Mouse (Mus musculus) neural tube, embryonic 11.5 days (tissue): ENCODE results near the gene Lrrc4c. TPM values are rescaled to one million over a fixed set of nuclear protein-coding genes. Genes with fewer than 3 reads are reported as not detected.

Experiments used
- ATAC-seq: fragments of 200-750 bp; cut with Nextera tagmentation; 2 replicates; pipeline ENCODE4 v1.8.0; 2017; ENCODE audit warnings: moderate number of reproducible peaks, mild to moderate bottlenecking, moderate TSS enrichment, moderate library complexity; ENCODE audit not compliant: insufficient read depth, low FRiP score, low TSS enrichment
- DNase-seq: peaks from one replicate; pipeline ENCODE4 v3.0.0-alpha.2; 2015; ENCODE audit warnings: low spot score
- H3K27ac ChIP-seq: fragments of 300-500 bp; sonication (generic); 2 replicates; pipeline ENCODE4 v1.5.1; 2014; ENCODE audit warnings: low read depth, mild to moderate bottlenecking, low read length
- H3K27me3 ChIP-seq: fragments of 300-500 bp; sonication (generic); 2 replicates; pipeline ENCODE4 v1.6.1; 2014; ENCODE audit warnings: mild to moderate bottlenecking, low read length, mixed read lengths; ENCODE audit not compliant: control insufficient read depth, insufficient read depth
- H3K36me3 ChIP-seq: fragments of 300-500 bp; sonication (generic); 2 replicates; pipeline ENCODE4 v1.6.1; 2014; ENCODE audit warnings: mild to moderate bottlenecking, low read length, moderate library complexity, mixed read lengths; ENCODE audit not compliant: control insufficient read depth, insufficient read depth
- H3K4me1 ChIP-seq: fragments of 300-500 bp; sonication (generic); 2 replicates; pipeline ENCODE4 v1.6.1; 2014; ENCODE audit warnings: low read length, mixed read lengths; ENCODE audit not compliant: control insufficient read depth, insufficient read depth
- H3K4me2 ChIP-seq: fragments of 300-500 bp; sonication (generic); 2 replicates; pipeline ENCODE4 v1.6.1; 2014; ENCODE audit warnings: low read depth, mild to moderate bottlenecking, moderate library complexity
- H3K4me3 ChIP-seq: fragments of 300-500 bp; sonication (generic); 2 replicates; pipeline ENCODE4 v1.5.1; 2014; ENCODE audit warnings: low read depth, low read length
- H3K9ac ChIP-seq: fragments of 300-500 bp; sonication (generic); 2 replicates; pipeline ENCODE4 v1.6.1; 2014; ENCODE audit warnings: mild to moderate bottlenecking, low read length
- H3K9me3 ChIP-seq: fragments of 300-500 bp; sonication (generic); 2 replicates; pipeline ENCODE4 v1.6.1; 2016; ENCODE audit warnings: low read length; ENCODE audit not compliant: control insufficient read depth
- WGBS: fragments of 180-500 bp; shearing (Covaris S2); extraction: QIAGEN DNeasy Blood & Tissue Kit; methylation state at CpG from one replicate; pipeline ENCODE4 v1.1.7; 2014; 5-methylcytosine and 5-hydroxymethylcytosine counted together
- polyA plus RNA-seq: library from polyadenylated mRNA; unstranded; fragments of >200 nt; fragmentation: Nextera tagmentation; extraction: Ambion mirVana; gene quantifications from 2 replicates; pipeline ENCODE4 v1.2.1, GENCODE M21; 2014

Lrrc4c gene
- polyA plus RNA-seq, 1 experiment from 2014 or later, result 4.5 TPM

DNA sequence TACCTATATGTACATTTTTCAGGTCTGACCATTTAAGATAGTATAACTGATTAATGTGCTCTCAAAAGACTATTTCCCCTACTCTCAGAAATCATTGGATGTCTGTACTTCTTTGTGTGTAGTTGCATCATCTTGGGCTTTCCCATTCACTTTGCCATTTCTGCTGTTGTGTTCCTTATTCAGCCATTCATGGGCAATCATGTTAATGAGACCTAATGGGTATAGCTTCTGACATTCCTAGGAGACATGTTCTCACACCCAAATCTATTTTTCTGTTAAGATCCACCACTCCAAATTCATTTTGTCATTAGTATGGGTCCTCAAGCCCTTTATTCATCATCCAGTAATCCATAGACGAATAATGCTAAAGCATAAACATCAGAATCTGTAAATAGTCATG is 1095.1 kb downstream of the Lrrc4c start:
- H3K27me3 ChIP-seq, result no peaks in the 10 kb centered on the region
- H3K9me3 ChIP-seq, result no peaks in the 10 kb centered on the region
- no peaks in the 10 kb centered on the region for H3K4me1 ChIP-seq
- ATAC-seq (no peak), DNase-seq (no peak)
- H3K9ac ChIP-seq, result no peak overlapping the region
- H3K4me3 ChIP-seq, result no peak overlapping the region
- no peak overlapping the region for H3K27ac ChIP-seq
- WGBS, result 83% methylated on average over 1 of the region's 1 CpGs
- no peaks in the 10 kb centered on the region for H3K36me3 ChIP-seq
- H3K4me2 ChIP-seq, result no peak overlapping the region

DNA sequence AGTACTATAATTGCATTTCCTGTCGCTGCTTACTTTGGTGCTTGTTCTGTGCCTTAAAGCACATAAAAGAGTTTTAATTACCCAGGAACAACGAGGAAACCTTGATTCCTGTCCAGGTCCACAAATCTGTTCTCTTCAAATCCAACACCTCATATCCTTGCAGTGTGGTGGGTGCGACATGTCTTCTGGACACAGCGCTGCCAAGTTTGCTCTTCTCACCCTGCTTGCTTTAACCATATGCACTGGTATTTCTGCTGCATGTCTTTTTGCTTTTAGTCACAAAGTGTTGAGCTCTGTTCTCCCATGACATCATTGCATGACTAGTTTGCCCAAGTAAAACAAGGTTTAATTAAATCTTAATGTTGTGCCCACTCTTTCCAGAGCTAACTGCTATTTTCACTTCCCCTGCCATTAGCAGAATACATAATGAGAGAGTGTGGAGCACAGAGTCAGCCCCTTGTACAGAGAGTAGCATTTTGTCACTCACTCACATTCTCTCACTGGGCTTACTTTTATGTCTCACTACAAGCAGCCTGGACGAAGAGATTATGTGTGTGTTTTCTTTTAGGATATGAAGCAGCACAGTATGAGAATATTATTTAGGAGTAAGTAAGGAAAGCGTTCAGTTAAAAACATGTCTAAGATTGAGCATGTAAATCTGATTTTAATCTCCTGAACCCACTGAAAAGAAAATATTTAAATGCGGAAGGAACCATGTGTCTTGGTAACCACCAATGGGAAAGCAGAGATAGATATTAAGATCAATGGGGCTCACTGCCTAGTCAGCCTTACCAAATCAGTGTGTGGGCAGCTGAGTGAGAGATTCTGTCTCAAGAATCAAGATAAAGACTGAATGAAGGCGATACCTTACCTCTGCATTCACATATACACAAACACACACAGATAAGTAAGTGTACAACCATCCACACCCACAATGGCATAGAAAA is 1096.7 kb downstream of the Lrrc4c start:
- Histone ChIP-seq H3K9me3 (no peaks in the 10 kb centered on the region), H3K9ac (no peak overlapping the region), H3K4me2 (no peak overlapping the region), H3K36me3 (no peaks in the 10 kb centered on the region), H3K27me3 (no peaks in the 10 kb centered on the region), H3K4me1 (no peaks in the 10 kb centered on the region), H3K27ac (no peak overlapping the region), H3K4me3 (no peak overlapping the region)
- WGBS, result 86% methylated on average over 8 of the region's 8 CpGs
- no peak for ATAC-seq
- DNase-seq, result no peak

DNA sequence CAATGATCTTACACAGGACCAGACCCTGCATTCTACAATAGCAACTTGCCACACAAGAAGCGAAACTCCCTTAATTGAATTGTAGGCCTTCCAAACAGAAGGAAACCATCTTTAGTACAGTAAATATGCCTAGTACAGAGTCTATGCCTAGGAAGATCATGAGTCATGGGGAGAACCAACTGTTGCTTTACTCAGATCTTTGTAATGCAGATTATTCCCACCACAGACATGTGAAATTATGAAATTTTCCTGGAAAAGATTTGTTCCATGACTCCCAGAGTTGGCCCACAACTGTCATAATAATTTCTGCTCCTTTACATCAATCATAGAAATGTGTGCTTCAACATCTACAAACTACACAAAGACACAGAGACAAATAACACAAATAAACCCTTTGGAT is 1116.2 kb downstream of the Lrrc4c start:
- no peaks in the 10 kb centered on the region for H3K9me3 ChIP-seq
- H3K27me3 ChIP-seq, result no peaks in the 10 kb centered on the region
- ATAC-seq, result no peak
- H3K27ac ChIP-seq, result no peak overlapping the region
- no peak overlapping the region for H3K9ac ChIP-seq
- DNase-seq, result no peak
- WGBS, result 92% methylated on average over 1 of the region's 1 CpGs
- H3K4me3 ChIP-seq, result no peak overlapping the region
- H3K36me3 ChIP-seq, result no peaks in the 10 kb centered on the region
- H3K4me1 ChIP-seq, result no peaks in the 10 kb centered on the region
- no peak overlapping the region for H3K4me2 ChIP-seq

DNA sequence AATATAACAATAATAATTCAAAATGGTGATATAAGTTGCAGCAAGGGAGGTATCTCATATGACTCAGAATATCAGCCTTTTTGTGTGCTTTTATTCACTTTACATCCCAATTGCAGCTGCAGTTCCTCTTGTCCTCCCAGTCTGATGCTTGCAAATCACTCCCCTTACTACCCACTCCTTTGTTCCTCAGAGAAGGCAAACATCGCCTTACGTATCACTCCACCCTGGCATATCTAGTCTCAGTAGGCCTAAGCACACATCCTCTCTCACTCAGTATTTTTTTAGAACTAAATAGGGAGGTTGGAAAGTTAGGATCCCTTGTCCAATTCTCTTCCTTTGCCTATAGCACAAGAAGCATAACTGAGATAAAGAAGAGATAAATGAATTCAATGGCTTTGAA is 1117.6 kb downstream of the Lrrc4c start:
- H3K9me3 ChIP-seq, result no peaks in the 10 kb centered on the region
- no peak overlapping the region for H3K27ac ChIP-seq
- H3K27me3 ChIP-seq, result no peaks in the 10 kb centered on the region
- ATAC-seq, result no peak
- no peak overlapping the region for H3K4me2 ChIP-seq
- 82% methylated on average over 2 of the region's 2 CpGs for WGBS
- no peaks in the 10 kb centered on the region for H3K4me1 ChIP-seq
- H3K4me3 ChIP-seq, result no peak overlapping the region
- no peak overlapping the region for H3K9ac ChIP-seq
- no peaks in the 10 kb centered on the region for H3K36me3 ChIP-seq
- no peak for DNase-seq

DNA sequence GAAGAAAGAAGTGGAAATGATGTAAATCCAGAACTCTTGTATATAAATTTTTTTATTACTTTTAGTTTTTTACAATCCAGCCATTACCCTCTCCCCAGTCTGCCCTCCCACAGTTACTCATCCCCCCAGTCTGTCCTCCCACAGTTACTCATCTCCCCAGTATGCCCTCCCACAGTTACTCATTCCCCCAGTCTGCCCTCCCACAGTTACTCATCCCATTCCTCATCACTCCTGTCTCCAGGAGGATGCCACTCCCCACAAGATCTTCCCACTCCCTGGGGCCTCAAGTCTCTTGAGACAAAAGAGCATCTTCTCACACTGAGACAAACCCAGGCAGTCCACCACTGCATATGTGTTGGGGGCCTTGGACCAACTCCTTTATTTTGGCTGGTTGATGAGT is 1119.8 kb downstream of the Lrrc4c start:
- DNase-seq, result no peak
- ATAC-seq, result no peak
- H3K4me1 ChIP-seq, result no peaks in the 10 kb centered on the region
- H3K4me3 ChIP-seq, result no peak overlapping the region
- H3K27ac ChIP-seq, result no peak overlapping the region
- H3K9ac ChIP-seq, result no peak overlapping the region
- H3K9me3 ChIP-seq, result no peaks in the 10 kb centered on the region
- no peaks in the 10 kb centered on the region for H3K36me3 ChIP-seq
- no peak overlapping the region for H3K4me2 ChIP-seq
- no peaks in the 10 kb centered on the region for H3K27me3 ChIP-seq

DNA sequence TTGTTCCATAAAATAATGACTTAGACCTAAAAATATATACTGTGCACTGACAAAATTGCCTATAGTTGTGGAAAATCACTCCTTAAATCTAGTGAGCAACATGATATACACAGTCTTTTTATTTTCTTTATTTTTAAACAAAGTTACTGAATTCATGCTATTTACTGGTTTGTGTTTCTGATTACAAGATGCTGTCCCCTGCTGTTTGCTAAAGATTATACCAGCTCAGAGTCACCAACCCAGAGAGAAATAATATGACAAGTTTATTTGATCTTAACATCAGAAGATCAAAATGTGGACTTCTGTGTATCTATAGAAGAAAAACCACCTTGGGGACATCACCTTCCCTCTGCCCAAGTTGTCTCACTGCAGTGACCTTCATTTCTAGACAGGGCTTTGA is 1145.6 kb downstream of the Lrrc4c start:
- Histone ChIP-seq H3K9ac (no peak overlapping the region), H3K9me3 (no peaks in the 10 kb centered on the region), H3K4me3 (no peak overlapping the region), H3K27me3 (no peaks in the 10 kb centered on the region), H3K27ac (no peak overlapping the region), H3K36me3 (no peaks in the 10 kb centered on the region), H3K4me1 (no peaks in the 10 kb centered on the region), H3K4me2 (no peak overlapping the region)
- DNase-seq (no peak), ATAC-seq (no peak)

DNA sequence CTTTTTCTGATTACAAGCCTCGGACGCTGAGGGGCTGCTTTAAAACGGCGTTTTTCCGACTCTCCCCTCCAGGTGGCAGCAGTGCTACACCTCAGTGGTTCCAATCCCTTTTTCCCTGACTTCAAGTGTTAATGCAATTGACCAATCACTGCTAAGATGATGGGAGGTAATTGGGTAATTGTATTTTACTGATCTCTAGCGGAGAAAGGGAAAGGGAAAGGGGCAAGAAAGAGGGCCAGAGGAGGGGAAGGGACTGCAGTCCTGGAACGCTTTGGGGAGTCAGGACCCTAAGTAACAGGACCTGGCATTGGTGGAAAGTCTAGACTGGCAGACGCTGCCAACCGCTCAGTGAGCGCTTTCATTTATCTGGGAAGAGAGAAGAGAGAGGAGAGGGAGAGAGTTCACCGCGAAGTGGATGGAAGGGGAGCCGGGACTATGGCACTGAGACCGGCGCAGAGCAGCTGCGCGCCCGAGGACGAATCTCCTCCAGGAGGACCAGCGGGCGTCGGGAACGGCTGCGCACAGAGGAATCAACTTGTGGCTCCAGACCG is 1148.3 kb downstream of the Lrrc4c start:
- no peaks in the 10 kb centered on the region for H3K36me3 ChIP-seq
- peak overlapping the region; percentile 53 for H3K9ac ChIP-seq
- peak overlapping the region; percentile 86 for H3K4me2 ChIP-seq
- H3K27ac ChIP-seq, result peak overlapping the region; percentile 79
- peak overlapping the region; percentile 49 for H3K4me3 ChIP-seq
- ATAC-seq (peak; percentile 87), DNase-seq (peak; percentile 88)
- no peaks in the 10 kb centered on the region for H3K4me1 ChIP-seq
- no peaks in the 10 kb centered on the region for H3K27me3 ChIP-seq
- no peaks in the 10 kb centered on the region for H3K9me3 ChIP-seq
- WGBS, result under 1% methylated on average over 25 of the region's 25 CpGs

DNA sequence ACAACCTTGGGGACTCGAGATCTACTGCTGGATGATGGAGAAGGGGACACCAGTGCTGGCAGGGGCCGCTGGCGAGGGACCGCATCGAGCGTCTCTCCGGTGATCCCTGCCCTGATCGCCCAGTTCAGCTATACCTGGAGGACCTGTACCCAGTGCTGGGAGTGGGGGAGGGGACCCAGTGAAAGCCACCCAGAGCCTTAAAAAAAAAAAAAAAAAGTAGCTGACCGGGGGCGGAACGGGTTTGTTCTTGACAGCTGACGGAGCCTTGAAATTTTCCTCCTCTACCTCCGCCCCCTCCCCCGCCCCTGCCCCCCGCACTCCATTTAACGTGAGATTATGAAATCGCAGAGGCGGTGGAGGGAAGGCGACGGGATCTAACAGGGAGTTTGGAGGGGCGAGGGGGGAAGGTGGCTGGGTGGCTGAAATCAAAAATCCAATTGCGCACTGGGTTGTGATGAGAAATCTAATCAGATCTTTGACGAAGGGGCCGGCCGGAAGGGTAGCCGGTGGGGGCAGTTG is 1149.1 kb downstream of the Lrrc4c start:
- Histone ChIP-seq H3K9me3 (no peaks in the 10 kb centered on the region), H3K27me3 (no peaks in the 10 kb centered on the region), H3K4me3 (peak overlapping the region; percentile 49), H3K4me2 (peak overlapping the region; percentile 86), H3K9ac (peak overlapping the region; percentile 44), H3K27ac (peak overlapping the region; percentile 79), H3K4me1 (no peaks in the 10 kb centered on the region), H3K36me3 (no peaks in the 10 kb centered on the region)
- ATAC-seq (peak; percentile 73), DNase-seq (peak; percentile 61)
- 0% methylated on average over 26 of the region's 26 CpGs for WGBS

DNA sequence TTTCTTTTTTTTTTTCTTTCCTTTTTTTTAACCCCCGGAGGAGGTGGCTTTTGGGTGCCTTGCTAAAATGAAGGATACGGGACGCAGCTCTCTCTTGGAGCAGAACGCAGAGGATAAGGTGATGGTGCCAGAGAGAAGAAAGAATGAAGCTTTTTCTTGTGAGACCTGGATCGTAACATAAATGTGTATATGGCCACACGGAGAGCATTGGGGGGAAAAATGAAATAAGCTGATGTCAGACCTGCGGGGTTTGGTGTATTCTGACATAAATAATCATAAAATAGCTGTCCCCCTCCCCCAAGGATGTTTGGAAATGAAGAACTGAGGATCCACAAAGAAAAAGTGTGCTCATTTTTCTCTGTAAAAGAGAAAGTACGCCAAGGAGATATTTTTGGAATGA is 1149.7 kb downstream of the Lrrc4c start:
- H3K36me3 ChIP-seq, result no peaks in the 10 kb centered on the region
- no peak for DNase-seq

More for the DNA sequence above, 1149.7 kb downstream of the Lrrc4c start:
- 10% methylated on average over 8 of the region's 8 CpGs for WGBS
- no peaks in the 10 kb centered on the region for H3K9me3 ChIP-seq
- H3K9ac ChIP-seq, result peak overlapping the region; percentile 44
- ATAC-seq, result no peak
- H3K27me3 ChIP-seq, result no peaks in the 10 kb centered on the region
- 0 out of 2 replicates have a peak overlapping the region, but pooled peaks have one; percentile 79 for H3K27ac ChIP-seq
- no peaks in the 10 kb centered on the region for H3K4me1 ChIP-seq
- H3K4me3 ChIP-seq, result peak overlapping the region; percentile 49
- H3K4me2 ChIP-seq, result peak overlapping the region; percentile 86
